Mouse (Mus musculus): ENCODE results near the gene Akap6. TPM values are rescaled to one million over a fixed set of nuclear protein-coding genes. Genes with fewer than 3 reads are reported as not detected.

Gene Akap6
- under 1 TPM in 1 of 2 experiments, not detected in 1; 0.22 TPM for polyA plus RNA-seq (2017; shearing (Covaris generic))

- no peak for ATAC-seq
Measured at GRCm38 (mm10) chr12:52699146-52699545, at the start of gene Akap6. TSS of gene Akap6 (plus strand) at chr12:52699383.

DNA sequence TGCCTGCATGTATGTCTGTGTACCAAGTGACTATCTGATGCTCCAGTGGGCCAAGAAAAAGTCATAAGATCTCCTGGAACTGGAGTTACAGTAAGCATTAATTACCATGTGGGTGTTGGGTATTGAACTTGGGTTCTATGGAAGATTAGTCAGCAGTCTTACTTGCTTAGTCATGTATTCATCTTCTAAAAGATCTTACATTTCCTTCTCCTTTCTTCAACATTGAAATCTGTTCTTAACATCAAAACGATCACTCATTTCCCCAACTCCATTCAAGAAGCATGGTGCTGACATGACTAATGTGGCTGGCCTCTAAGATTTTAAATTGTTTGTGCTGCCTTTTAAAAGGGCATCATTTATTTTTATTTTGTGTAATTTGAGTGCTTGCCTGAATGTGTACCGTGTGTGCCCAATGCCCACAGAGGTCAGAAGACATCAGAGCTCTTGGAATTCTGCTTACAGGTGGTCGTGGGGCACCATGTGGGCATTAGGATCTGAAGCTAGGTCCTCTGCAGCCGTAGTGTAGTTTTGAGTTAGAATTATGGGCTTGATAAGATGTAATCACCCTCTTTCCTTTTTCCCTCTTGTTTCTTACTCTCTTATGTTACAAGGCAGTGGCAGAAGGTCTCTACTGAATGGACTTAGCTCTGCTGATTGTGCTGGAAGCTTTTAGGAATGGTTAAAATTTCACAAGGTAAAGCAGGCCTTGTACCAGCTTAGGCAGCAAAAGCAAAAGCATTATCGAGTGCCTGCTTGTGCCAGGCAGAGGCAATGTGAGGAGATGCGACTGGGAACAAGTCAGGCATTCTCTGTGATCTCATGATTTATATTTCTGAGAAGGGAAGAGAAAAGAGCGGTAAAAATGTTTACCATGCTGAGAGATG lies 36.0 kb upstream of the Akap6 start:
- ATAC-seq: no peak

GRCm38 (mm10) chr12:52664944-52665343 lies 34.2 kb upstream of the Akap6 start:
- ATAC-seq: no peak

DNA sequence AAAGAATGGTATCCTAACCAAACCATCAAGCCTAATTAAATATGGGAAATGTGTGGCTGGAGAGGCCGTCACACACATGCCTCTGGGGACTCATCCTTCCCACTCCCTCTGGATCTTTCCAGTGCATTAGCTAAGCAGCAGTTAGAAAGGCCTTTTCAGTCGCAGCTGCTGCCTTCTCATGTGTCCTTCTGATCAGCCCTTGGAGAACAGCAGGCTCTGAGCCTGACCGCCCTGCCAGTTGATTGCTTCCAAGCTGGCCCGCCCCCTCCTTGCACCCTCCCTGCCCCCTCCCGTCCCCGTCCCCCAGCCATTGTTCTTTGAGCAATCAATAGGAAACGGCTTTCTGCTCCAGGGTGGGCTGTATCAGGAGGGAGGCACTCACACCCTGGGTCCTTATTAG lies 27.7 kb upstream of the Akap6 start:
- no peak for ATAC-seq

DNA sequence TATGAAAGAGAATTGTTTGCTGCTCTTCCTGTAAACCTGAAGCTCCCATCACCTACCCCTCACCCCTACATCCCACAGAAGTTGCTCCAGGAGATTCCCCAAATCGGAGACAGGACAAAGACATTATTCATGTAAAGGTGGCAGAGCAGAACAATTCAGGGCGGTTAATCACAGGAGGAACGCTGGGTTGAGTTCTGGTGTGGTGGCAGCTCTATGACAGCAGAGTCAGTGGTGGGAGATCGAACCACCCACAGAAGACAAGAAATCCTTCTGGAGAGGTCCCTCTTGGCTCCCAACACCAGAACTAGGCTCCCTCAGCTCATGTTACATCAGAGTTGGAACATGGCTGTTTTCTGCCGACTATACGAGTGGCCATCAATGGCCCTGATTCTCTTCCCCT lies 27.2 kb upstream of the Akap6 start:
- ATAC-seq: no peak

DNA sequence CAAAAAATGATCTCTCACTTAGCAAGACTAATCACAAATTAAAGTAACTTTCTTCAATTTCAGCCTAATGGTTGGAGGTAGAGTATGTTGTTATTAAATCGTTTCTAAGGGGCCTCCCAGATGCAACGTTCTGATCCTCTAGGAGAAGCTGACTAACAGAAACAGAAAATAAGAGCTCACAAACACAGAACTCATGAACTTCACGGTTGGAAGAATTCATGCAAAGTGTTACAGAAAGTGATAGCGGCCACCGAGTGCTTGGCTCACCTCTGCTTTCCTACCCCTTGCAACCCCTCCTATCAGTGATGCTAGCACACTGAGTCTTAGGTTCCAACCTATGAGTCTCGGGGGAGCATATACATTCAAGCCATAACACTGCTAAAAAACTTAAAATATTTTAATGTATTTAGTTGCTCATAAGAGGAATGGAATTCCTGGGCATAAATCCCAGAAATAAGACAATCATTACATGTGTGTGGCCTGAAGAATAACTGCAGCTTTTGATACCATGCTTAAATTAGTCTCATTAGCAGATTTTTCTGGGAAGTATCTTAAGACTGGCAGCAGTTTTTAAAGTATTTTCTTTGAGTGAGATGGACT lies 25.7 kb upstream of the Akap6 start:
- no peak for ATAC-seq

DNA sequence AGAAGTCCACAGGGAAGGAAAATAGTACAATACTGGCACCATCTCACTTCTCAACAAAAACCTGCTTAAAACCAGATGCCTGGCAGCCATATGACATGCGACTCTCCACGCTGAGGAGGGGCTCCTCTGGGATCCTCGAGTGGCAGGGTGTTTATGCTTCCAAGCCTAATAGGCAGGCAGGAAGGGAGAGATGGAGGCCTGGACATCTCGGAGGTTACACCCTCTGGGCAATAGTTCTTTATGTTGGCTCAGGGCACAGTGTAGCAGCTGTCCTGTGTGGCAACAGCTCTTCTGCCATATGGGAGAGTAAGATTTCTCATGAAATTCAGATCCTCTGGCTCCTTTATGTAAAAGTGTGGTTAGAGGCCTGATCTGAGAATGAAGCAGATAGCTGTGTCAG lies 24.2 kb upstream of the Akap6 start:
- no peak for ATAC-seq

DNA sequence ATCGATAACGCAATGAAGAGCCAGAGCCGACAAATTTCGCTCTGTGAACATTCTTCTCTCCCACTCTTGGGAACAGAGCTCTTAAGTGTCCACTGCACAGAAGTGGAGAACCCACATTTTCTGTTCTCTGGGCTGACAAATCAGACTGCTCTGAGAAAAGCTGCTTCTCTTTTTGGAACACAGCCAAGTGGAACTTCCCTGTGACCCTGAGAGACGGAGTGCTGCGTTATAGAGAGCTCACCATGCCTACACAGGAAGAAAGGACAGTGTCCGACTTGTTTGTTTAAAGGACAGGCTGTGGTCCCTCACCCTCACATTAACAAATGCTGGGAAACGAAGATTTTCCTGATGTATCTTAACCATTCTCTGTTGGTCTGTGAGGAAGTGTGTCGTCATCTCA lies 11.8 kb upstream of the Akap6 start:
- ATAC-seq: no peak

GRCm38 (mm10) chr12:52688712-52689111 lies 10.5 kb upstream of the Akap6 start:
- no peak for ATAC-seq

DNA sequence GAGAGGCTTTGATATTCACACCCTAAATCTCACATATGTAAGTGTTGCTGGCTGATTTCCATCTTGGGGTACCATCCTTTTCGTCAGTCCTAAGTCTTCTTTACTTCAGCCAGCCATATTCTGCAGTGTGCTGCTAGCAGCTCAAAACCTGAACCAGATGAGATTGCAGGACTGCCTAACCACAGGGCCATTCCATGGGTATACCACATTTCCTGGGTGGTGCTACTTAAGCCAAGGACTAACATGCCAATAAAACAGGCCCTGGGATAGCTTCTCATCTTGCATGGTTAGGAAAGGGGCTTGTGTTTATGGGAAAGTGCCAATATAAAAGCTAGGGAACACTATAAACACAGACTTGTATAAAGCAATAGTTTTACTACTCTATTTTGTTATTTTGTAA lies 7.6 kb upstream of the Akap6 start:
- no peak for ATAC-seq

GRCm38 (mm10) chr12:52692290-52692974 lies 6.8 kb upstream of the Akap6 start:
- ATAC-seq: no peak

- no peak for ATAC-seq
Measured at GRCm38 (mm10) chr12:52697407-52698109, 1.6 kb upstream of the Akap6 start.

DNA sequence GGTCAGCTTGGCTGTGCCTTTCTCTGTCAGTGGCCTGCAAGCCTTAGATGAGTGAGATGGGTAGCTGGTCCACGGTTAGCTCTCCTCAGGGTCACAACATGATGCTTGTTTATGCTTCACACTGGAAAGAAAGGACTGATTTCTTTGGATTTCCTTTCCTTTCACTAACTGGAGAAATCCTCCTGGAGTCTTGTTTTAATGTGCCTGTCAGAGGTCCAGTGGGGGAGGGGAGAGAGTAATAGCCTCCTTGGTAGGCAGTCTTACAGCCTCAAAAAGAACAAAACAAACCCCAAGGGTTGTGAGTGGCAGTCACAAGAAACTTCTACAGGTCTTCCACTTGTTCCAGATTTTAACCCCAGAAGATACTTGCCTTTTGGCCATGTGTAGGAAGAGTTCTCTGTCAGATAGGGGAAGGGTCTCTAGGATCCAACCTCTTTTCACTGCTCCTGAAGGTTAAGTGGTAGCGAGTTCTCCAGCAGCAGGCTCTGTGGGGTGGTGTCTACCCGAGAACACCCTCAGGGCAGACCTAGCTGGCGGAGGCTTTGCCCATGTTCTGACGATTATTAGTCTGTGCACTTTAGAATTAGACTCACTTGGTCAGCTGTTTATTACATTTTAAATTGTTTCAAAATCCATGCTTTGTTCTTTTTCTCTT lies 780 bp upstream of the Akap6 start:
- no peak for ATAC-seq

GRCm38 (mm10) chr12:52699961-52700696 lies 946 bp downstream of the Akap6 start:
- ATAC-seq: no peak

DNA sequence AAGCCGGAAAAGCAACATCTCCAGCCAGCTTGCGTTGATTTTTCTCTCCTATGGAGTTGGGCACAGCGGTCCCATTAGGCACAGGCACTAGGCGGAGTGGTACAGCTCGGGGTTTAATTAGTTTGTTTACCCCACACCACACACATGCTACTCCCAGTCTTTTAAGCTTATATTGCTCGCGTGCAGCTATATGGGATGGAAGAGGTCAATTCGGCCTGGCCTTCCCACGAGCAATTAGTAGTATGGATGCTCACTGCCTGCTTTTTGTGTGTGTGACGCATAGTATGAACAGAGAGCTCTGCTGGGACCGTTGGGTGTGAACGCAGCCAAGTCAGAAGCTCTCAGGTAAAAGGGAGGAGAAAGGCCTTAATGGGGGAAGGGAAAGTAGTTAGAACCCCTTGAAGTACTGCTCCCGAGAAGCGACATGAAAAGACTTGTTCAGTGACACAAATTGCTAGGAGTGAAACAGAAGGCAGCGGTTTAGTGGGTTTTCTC lies 1.6 kb downstream of the Akap6 start:
- no peak for ATAC-seq

- ATAC-seq: no peak
Measured at GRCm38 (mm10) chr12:52701201-52701641, 2.0 kb downstream of the Akap6 start.

DNA sequence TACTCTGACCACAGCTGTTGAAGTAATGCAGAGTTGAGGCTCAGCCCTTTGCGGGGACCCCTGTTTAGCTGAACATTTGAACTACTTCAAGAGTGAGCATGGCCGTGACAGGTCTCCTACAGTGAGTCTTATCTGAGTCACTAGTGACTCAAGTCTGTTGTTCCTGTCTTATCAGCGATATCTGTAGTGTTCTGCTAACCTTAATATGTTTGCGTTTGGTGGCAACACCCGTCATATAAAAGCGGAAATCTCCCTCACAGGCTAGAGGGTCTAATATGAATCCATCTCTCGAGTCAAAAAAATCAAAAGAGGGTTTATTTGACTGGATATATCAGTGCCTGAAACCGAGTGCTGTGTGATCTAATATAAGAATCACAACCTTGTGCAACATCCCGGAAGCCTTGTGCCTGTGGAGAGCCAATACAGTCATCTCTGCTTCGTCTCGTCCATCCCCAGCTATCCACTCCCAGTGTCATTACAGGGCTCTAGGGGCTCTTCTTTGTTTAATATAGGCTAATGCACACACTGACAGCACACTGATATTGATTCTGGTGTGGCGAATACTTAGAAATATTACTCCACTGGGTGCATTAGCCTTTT lies 3.3 kb downstream of the Akap6 start:
- no peak for ATAC-seq

DNA sequence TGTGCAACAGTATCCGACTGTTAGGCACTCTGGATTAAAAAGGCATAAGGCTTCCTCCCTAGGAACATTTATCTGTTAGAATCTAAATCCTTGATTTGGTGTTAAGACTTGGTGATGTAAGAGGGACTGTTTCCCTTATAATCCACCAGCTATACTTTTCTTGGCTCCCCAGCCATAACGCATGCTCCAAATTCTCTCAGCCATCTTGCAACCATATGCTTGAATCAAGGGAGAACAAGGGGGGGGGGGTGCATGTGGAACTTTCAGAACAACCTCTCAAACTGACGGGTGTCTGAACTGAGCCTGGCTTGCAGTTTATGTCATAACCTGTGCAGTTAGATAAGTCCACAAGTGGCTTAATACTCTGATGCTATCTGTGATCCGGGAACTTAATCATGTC lies 4.9 kb downstream of the Akap6 start:
- no peak for ATAC-seq

DNA sequence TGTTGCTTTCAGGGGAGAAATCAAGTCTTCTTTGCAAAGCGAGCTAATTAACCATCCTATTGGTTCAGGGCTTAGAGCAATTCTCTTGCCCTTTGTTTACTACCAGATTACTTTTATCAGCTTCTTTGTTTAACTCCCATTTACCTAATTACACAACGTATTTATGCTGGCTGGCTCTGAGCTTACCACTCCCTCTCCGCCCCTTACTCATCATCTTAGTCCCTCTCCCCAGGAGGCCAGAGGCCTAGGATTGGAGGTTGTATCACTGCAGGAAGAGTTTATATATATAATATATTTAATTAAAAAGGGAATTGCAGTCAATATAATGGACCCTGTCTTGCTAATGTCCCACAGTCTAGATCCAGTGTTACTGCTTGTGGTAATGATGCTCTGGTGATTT lies 5.6 kb downstream of the Akap6 start:
- no peak for ATAC-seq

DNA sequence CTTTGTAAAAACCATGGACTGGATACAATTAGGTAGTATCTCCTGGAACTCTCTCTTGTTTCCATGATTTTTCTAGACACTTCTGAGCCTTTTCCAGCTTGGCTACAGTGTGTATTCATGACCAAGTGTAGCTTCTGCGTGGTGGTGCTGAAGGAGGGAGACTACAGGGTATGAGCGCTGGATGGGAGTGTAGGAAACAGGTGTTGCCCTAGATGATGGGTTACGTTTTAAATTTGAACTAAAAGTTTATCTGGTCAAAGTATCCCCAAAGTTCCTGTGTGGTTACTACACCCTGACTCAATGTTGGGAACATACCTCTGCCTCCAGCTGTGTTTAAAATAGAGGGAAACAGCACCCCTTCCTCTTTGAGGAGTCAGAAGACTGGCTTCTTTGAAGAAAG lies 12.2 kb downstream of the Akap6 start:
- no peak for ATAC-seq
